Mouse (Mus musculus) gastrocnemius, adult 18-20 months (tissue): ENCODE data around the gene Ndufb4. TPM values are rescaled to one million over a fixed set of nuclear protein-coding genes. Genes with fewer than 3 reads are reported as not detected.

Experiments
- DNase-seq: peaks from one replicate; pipeline ENCODE4 v3.0.0; 2021; ENCODE audit warnings: low spot score
- total RNA-seq, 2 experiments: library from RNA; stranded (reverse); gene quantifications; 2 replicates each; pipeline ENCODE4 v1.2.3; 2021

The Ndufb4 gene
- total RNA-seq, 2 experiments from 2014 or later: 198 to 200 TPM

DNA sequence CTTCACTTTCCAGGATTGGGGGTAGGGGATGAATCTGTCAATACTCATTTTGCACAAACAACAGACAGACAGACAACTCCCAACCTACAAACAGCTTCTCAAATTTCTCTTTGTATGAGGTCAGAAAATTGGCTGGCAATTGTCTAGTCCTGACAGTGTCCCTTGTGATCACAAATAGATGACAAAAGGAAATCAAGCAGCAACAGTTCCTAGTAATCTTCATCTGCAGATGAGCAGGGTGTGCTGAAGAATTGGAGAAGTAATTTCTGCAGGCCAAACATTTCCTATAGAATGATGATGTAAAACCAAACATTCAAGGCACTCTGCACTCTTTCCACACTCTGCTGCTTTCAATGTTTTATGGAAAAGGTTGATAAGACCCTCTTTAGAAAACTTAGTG, 16.5 kb downstream of the Ndufb4 start:
- DNase-seq: no peak

DNA sequence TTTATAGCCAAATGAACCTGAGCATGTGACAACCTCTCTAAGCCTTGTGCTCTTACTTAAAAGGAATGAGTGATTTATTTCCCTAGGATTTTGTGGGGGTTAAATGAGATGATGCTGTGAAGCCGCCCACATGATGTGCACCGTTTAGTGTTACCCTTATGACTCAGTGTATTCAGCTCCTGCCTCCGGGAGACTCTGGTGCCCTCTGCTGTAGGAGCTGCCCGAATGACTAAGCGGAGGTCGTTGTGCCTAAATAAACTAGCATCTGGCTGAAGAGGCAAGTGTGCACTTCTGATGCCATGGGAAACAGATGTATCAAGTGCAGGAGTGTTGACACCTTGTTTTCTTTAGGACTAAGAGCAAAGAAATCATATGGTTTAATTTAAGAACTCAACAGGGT, 18.1 kb downstream of the Ndufb4 start:
- peak; percentile 30 for DNase-seq

DNA sequence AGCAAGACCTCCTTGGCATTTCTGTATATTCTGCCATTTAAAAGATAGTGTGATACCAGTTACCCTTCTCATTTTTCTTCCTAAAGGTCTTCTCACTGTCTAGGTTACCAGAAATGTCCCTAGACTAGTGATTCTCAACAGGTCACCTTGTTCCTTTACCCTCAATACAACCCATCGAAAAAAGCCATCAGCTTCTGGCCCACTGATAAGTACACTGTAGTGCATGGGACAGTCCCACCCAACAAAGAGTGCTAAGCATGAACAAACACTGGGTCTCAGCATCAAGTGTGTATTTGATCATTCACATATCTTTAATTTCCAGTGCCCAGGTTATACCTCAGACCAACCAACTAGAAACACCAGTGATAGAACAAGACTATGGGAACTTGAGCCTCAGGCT, 19.2 kb downstream of the Ndufb4 start:
- no peak for DNase-seq

GRCm38 (mm10) chr16:37634578-37634977, 19.7 kb downstream of the Ndufb4 start:
- no peak for DNase-seq

GRCm38 (mm10) chr16:37629011-37629410, 25.2 kb downstream of the Ndufb4 start:
- no peak for DNase-seq

DNA sequence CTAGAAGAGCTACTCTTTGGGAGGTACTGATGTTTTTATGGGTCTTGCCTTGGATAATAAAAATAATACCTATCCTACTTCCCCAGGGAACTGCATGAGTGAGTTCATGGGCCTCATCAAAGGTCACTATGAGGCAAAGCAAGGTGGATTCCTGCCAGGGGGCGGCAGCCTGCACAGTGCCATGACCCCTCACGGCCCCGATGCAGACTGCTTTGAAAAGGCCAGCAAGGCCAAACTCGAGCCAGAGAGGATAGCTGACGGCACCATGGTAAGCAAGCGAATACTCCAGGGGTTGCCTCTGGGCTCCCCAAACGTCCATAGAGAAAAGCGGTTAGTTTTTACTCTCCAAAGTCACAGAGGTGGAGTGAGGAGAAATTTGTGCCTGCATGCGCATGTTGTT, 25.9 kb downstream of the Ndufb4 start:
- DNase-seq: no peak

DNA sequence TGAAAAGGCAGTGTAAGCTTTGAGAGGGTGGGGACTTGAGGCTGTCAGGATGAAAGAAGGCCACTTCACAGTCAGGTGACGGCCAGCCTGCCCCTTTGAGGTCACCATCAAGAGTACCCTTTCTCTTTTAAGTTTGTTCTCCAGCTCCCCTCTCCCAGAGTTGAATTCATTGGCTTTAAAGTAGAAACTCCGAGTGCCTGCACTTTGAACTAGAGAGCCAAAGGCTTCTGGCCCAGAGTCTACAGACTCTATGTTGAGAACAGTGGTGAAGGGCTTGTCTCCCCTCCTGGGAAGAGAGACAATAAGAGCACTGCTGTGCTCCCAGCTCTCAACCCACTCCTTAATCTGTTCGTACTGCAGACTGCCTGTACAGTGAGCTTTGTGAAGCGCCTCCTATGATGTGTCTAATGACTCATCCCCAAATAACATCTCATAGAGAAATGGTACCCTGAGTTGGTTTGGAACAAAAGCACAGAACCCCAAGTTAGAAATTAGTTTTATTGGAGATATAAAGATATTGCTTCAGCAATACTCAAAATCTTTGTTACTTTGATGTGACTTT, 27.8 kb downstream of the Ndufb4 start:
- no peak for DNase-seq

DNA sequence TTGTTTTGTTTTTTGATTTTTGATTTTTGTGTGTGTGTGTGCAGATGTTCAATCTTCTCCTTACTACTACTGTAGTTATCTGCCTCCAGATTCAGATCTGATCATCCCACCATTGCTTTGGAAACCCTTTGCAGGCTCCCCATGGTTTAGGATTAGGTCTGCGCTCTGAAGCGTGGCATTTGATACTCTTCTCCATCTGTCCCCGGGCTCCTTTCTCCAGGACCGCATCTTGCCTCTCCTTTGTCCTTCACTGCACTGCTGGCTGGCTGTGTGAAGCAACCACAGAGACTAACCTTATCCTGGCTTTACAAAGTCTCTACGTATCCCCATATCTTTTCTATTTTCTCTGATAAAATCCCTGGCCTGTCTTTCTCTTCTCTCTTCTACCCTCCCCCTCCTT, 31.3 kb downstream of the Ndufb4 start:
- DNase-seq: no peak

GRCm38 (mm10) chr16:37622403-37622802, 31.9 kb downstream of the Ndufb4 start:
- no peak for DNase-seq

DNA sequence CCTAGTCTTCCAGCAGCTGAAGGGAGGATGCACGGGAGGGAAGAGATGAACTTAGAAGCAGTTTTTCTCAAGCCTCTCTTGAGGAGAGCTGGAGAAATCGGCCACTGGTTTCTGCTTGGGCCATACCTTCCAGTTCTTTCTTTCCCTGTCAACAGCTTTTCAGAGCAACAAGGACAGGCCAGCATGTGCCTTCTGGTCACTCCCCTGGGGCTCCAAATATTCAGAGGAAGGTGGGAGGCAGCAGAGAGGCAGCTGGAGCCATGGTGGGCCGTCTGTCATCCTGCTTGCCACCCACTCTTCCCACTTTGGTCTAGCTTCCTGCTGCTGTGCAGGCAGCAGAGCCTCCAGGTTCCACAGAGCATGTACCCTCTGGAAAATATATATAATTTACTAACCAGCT, 36.6 kb downstream of the Ndufb4 start:
- DNase-seq: no peak

DNA sequence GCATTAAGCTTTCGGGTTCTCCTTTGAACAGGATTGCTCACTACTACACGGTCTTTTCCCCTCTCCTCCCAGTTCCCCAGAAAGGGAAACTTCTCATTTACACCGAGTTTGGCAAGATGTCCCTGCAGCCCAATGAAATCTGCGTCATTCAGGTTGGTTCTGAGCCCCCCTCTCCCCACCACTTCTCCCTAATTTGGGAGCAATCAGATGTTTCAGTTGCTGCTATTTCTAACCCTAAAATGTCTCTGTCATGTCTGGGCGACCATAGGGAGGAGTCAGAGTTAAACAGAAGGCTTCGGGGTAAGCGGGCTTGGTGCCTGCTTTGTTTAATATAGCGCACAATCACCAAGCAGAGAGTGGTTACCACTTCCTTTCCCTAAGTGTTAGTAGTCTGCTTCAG, 38.1 kb downstream of the Ndufb4 start:
- no peak for DNase-seq

- no peak for DNase-seq
Observed at GRCm38 (mm10) chr16:37615429-37615828, 38.8 kb downstream of the Ndufb4 start.

- no peak for DNase-seq
Observed at GRCm38 (mm10) chr16:37614540-37614939, 39.7 kb downstream of the Ndufb4 start.

DNA sequence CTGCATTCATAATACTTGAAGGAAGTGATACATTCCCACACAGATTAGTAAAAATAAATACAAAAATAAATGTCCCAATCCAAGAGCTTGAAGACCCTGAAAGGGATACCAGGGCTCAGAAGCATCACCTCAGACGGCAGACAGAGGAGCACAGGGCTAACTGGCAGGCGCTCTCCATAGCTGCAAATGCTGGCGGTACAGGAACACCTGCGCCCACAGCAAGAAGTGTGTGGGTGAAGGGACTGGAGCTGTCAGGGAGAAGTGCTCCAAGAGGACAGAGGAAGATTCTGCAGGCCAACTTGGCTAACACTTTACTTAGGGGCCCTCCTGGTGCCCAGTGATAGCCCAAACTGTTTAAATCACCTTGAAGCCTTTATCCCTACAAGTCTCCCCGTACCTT, 42.2 kb downstream of the Ndufb4 start:
- DNase-seq: no peak

DNA sequence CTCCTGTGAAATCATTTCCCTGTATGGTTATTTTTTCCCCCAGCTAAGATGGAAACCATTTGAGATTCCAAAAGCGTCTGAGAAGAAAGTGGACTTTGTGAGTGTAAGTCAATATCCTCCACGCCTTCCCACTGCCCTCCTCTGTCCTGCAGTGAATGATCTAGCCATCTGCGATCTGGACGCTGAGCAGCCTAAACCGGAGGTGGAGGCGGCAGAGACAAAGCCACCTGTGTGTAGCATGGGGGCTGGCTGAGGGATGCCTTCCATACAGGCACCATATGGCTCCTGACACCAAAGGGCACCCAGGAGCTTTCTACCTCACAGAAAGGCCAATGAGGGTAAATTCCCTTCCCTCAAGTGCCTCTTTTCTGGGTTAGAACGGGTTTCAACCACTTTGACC, 43.2 kb downstream of the Ndufb4 start:
- DNase-seq: no peak

- DNase-seq: no peak
Observed at GRCm38 (mm10) chr16:37610333-37610732, 43.9 kb downstream of the Ndufb4 start.

- DNase-seq: no peak
Observed at GRCm38 (mm10) chr16:37604243-37604642, 50.0 kb downstream of the Ndufb4 start.

DNA sequence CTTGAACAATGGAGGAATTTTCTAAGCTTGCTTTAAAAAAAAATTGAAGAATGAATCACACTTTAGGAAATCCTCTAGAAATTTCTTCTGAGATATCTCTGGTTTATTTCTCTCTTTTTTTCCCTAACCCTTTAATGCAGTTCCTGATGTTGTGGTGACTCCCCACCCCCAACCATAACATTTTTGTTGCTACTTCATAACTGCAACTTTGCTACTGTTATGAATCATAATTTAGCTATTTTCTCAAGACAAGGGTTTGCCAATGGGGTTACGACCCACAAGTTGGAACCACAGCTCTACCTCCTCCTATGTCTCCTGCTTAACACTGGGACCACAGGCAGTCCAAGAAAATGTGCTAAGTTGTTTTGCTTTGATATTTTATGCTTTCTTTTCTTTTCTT, 50.8 kb downstream of the Ndufb4 start:
- DNase-seq: no peak

- no peak for DNase-seq
Observed at GRCm38 (mm10) chr16:37599326-37599725, 54.9 kb downstream of the Ndufb4 start.

- DNase-seq: no peak
Observed at GRCm38 (mm10) chr16:37598463-37598862, 55.8 kb downstream of the Ndufb4 start.

- no peak for DNase-seq
Observed at GRCm38 (mm10) chr16:37597412-37597811, 56.8 kb downstream of the Ndufb4 start.
